Mouse (Mus musculus) erythroblast, embryonic 14.5 days (primary cell): Measurements from ENCODE around the gene Gm42421.

ENCODE experiments used
- GATA1 ChIP-seq: IDR thresholded peaks from 2 replicates; pipeline ENCODE4 v1.6.1; 2012; ENCODE audit warnings: low read length, inconsistent platforms, mixed read lengths
- TAL1 ChIP-seq: IDR thresholded peaks from 3 replicates; pipeline ENCODE4 v1.6.1; 2012; ENCODE audit warnings: low read length, inconsistent platforms, mixed read lengths

GRCm38 (mm10) chr5:143903813-143904212 is 24.2 kb upstream of the Gm42421 start:
- no peak for TF ChIP-seq TAL1
- no peak for TF ChIP-seq GATA1
